Mouse (Mus musculus) stomach, embryonic 14.5 days (tissue): ENCODE data around the gene Tiam1. TPM values are rescaled to one million over a fixed set of nuclear protein-coding genes. Genes with fewer than 3 reads are reported as not detected.

ENCODE experiments used
- ATAC-seq: fragments of 200-750 bp; cut with Nextera tagmentation; 2 replicates; pipeline ENCODE4 v1.8.0; 2017; ENCODE audit warnings: low read depth, moderate TSS enrichment; ENCODE audit not compliant: insufficient number of reproducible peaks, insufficient read depth, low FRiP score
- H3K27ac ChIP-seq: fragments of 300-500 bp; sonication (generic); 2 replicates; pipeline ENCODE4 v1.5.1; 2014; ENCODE audit warnings: mild to moderate bottlenecking, low read length, moderate library complexity, mixed read lengths
- H3K27me3 ChIP-seq: fragments of 300-500 bp; sonication (generic); 2 replicates; pipeline ENCODE4 v1.6.1; 2014; ENCODE audit warnings: low read length, control low read depth, mixed read lengths; ENCODE audit not compliant: control insufficient read depth, insufficient read depth
- H3K36me3 ChIP-seq: fragments of 300-500 bp; sonication (generic); 2 replicates; pipeline ENCODE4 v1.6.1; 2014; ENCODE audit warnings: mild to moderate bottlenecking, control low read depth, low read length, moderate library complexity, mixed read lengths; ENCODE audit not compliant: control insufficient read depth, insufficient read depth
- H3K4me1 ChIP-seq: fragments of 300-500 bp; sonication (generic); 2 replicates; pipeline ENCODE4 v1.6.1; 2014; ENCODE audit warnings: low read length, control low read depth, mixed read lengths; ENCODE audit not compliant: control insufficient read depth, insufficient read depth
- H3K4me2 ChIP-seq: fragments of 300-500 bp; sonication (generic); replicated peaks from 2 replicates; pipeline ENCODE4 v1.6.1; 2014; ENCODE audit warnings: low read depth, low read length, control low read depth
- H3K4me3 ChIP-seq: fragments of 300-500 bp; sonication (generic); 2 replicates; pipeline ENCODE4 v1.5.1; 2014; ENCODE audit warnings: low read depth, low read length, control low read depth
- H3K9ac ChIP-seq: fragments of 300-500 bp; sonication (generic); replicated peaks from 2 replicates; pipeline ENCODE4 v1.6.1; 2014; ENCODE audit warnings: low read depth, mild to moderate bottlenecking, control low read depth, low read length, moderate library complexity, mixed read lengths
- H3K9me3 ChIP-seq: fragments of 300-500 bp; sonication (generic); 2 replicates; pipeline ENCODE4 v1.6.1; 2016; ENCODE audit warnings: low read depth, low read length, control low read depth; ENCODE audit not compliant: control insufficient read depth
- WGBS: fragments of 180-500 bp; shearing (Covaris S2); extraction: QIAGEN DNeasy Blood & Tissue Kit; methylation state at CpG from one replicate; pipeline ENCODE4 v1.1.7; 2014; 5-methylcytosine and 5-hydroxymethylcytosine counted together
- polyA plus RNA-seq: library from polyadenylated mRNA; unstranded; fragments of >200 nt; fragmentation: Nextera tagmentation; extraction: Ambion mirVana; gene quantifications from 2 replicates; pipeline ENCODE4 v1.2.1, GENCODE M21; 2014

Gene Tiam1
- polyA plus RNA-seq, 1 experiment from 2014 or later, result 38.4 TPM

DNA sequence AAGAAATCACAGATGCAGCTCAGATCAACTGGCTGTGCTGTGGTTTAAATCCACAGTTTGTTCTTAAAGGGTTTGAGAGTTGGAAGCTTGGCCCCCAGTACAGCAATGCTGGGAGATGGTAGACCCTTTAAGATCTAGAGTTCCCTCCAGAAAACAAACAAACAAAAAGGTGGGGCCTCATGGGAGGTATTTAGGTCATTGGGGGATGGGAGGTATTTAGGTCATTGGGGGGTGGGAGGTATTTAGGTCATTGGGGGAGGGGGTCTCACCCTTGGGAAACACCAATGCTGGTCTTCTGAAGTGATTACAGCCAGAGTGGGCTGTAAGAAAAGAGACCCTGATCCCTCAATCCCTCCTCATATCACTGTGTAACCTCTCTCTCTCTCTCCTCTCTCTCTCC, 257.0 kb downstream of the Tiam1 start:
- Histone ChIP-seq H3K9ac (no peak overlapping the region), H3K9me3 (peaks cover 5% of the 10 kb centered on the region; the same call in 1 of the 2 replicates), H3K4me1 (no peaks in the 10 kb centered on the region), H3K4me3 (no peak overlapping the region), H3K36me3 (no peaks in the 10 kb centered on the region), H3K27me3 (no peaks in the 10 kb centered on the region), H3K27ac (no peak overlapping the region), H3K4me2 (no peak overlapping the region)
- ATAC-seq, result no peak

DNA sequence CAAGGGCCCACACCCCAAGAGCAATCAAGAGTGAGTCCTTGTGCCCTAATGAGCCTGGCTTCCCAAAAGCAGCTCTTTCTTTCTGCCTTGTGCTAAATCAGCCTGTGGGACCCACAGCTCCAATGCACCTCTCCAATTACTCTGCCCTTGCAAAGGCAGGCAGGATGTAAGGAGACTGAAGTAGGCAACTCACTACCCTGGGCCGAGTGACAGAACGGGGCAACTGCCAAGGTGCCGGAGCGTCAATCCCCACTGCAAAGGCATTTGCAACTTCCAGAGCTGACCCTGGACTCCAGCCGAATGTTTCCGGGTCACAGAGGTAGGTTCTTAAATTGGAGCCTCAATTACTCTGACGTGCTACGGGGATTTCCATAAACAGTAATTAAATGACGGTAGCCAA, 257.9 kb downstream of the Tiam1 start:
- no peak overlapping the region for H3K27ac ChIP-seq
- no peak for ATAC-seq
- peaks cover 5% of the 10 kb centered on the region; the same call in 1 of the 2 replicates for H3K9me3 ChIP-seq
- no peaks in the 10 kb centered on the region for H3K4me1 ChIP-seq
- WGBS, result 87% methylated on average over 9 of the region's 9 CpGs
- no peak overlapping the region for H3K4me3 ChIP-seq
- no peak overlapping the region for H3K9ac ChIP-seq
- no peak overlapping the region for H3K4me2 ChIP-seq
- no peaks in the 10 kb centered on the region for H3K36me3 ChIP-seq
- no peaks in the 10 kb centered on the region for H3K27me3 ChIP-seq

DNA sequence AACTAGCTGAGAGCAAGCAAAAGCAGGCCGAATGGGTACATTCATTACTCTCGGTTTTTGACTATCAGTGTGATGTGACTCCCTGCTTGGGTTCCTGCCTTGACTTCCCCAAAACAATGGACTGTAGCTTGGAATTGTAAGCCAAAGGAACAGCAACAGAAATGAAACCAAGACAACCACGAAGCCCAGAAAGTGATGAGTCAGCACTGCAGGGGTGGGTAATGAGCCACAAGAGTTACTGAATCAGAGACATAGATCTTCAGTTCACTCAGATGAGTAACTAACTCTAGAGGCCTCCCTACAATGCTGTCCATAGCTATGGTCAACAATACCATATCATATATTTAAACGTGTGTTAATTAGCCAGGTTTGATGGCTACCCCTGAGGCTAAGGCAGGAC, 259.7 kb downstream of the Tiam1 start:
- no peaks in the 10 kb centered on the region for H3K4me1 ChIP-seq
- no peak overlapping the region for H3K4me2 ChIP-seq
- no peak overlapping the region for H3K27ac ChIP-seq
- no peak overlapping the region for H3K9ac ChIP-seq
- ATAC-seq, result no peak
- peaks cover 5% of the 10 kb centered on the region; the same call in 1 of the 2 replicates for H3K9me3 ChIP-seq
- WGBS, result 90% methylated on average over 4 of the region's 4 CpGs
- no peaks in the 10 kb centered on the region for H3K36me3 ChIP-seq
- H3K27me3 ChIP-seq, result no peaks in the 10 kb centered on the region
- H3K4me3 ChIP-seq, result no peak overlapping the region

DNA sequence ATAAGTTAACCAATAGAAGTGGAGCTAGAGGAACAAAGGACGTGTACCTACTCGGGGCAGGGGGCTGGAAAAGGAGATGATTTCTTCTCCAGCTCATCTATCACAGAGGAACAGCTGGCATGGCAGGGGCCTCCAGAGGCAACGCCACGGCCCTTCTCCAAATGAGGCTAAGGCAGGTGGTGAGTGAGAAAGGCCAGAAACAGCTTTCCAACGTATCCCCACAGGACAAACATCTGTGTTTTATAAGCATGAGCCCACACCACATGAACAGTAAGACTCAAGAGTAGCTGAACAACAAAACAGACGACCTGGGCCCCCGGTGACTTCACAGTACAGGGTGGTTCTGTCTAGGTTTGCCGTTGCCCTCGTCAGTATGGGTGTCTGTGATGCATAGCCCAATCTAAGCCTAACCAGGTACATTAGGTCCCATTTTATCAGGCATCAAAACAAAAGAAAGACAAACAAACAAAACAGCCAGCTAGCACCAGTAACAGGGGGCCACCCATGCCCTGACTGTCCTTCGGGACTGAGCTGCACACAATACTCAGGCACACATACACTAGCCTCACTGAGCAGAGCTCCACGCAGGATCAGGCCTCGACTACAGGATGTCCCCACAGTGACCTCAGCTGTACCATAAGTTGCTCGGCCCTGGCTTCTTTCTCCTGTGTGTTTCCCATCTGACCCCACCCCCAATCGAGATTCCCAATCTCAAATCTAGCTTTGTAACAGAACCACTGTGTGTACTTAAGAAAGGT, 260.9 kb downstream of the Tiam1 start:
- no peak overlapping the region for H3K27ac ChIP-seq
- H3K27me3 ChIP-seq, result no peaks in the 10 kb centered on the region
- peaks cover 5% of the 10 kb centered on the region; the same call in 1 of the 2 replicates for H3K9me3 ChIP-seq
- H3K4me1 ChIP-seq, result no peaks in the 10 kb centered on the region
- 53% methylated on average over 14 of the region's 14 CpGs for whole genome bisulfite sequencing
- no peak overlapping the region for H3K4me3 ChIP-seq
- no peaks in the 10 kb centered on the region for H3K36me3 ChIP-seq
- no peak overlapping the region for H3K9ac ChIP-seq
- no peak for ATAC-seq
- H3K4me2 ChIP-seq, result no peak overlapping the region

DNA sequence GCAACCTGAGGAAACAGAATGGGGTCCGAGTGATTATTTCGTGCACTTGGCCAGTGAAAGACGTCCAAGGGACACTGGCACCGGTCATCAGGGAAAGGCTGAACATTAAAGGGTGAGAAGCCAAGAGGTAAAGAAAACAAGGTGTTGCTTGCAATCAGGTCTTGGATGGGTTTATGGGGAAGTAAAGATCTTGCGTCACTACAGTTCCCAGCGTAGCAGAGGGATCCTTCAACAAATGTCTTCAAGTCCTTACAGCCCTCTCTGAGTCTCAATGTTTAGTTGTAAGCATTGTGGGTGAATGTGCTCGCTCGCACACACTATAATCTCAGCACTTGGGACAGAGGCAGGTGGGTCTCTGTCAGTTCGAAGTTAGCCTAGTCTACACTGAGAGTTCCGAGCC, 266.4 kb downstream of the Tiam1 start:
- no peak for ATAC-seq
- H3K27me3 ChIP-seq, result no peaks in the 10 kb centered on the region
- H3K4me3 ChIP-seq, result no peak overlapping the region
- H3K4me1 ChIP-seq, result no peaks in the 10 kb centered on the region
- H3K27ac ChIP-seq, result no peak overlapping the region
- no peaks in the 10 kb centered on the region; the same call in 1 of the 2 replicates for H3K36me3 ChIP-seq
- 0 out of 2 replicates have a peak, but pooled peaks cover 3% of the 10 kb centered on the region for H3K9me3 ChIP-seq
- H3K4me2 ChIP-seq, result no peak overlapping the region
- H3K9ac ChIP-seq, result no peak overlapping the region
- 96% methylated on average over 10 of the region's 10 CpGs for WGBS

DNA sequence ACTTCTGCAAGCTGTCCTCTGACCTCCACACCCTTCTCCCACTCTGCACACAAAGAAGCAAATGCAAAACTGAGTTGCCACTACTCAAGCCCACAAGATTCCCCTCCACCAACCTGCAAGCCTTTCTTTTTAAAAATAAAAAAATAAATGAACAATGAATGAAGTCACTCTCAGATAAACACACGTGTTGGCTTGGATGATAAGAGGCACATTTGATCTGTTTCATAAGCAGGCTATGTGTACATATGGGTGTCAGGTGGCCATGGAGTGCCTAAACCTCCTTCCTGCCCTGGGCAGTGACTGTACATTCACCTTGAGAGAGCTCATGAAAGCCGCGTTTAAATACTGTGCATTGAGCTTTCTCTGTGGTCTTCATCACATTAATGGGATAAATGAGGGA, 267.5 kb downstream of the Tiam1 start:
- no peak for ATAC-seq
- H3K4me3 ChIP-seq, result no peak overlapping the region
- 0 out of 2 replicates have a peak, but pooled peaks cover 3% of the 10 kb centered on the region for H3K9me3 ChIP-seq
- no peak overlapping the region for H3K4me2 ChIP-seq
- 88% methylated on average over 3 of the region's 3 CpGs for WGBS
- H3K27me3 ChIP-seq, result no peaks in the 10 kb centered on the region
- H3K4me1 ChIP-seq, result no peaks in the 10 kb centered on the region
- no peaks in the 10 kb centered on the region; the same call in 1 of the 2 replicates for H3K36me3 ChIP-seq
- H3K27ac ChIP-seq, result no peak overlapping the region
- H3K9ac ChIP-seq, result no peak overlapping the region

DNA sequence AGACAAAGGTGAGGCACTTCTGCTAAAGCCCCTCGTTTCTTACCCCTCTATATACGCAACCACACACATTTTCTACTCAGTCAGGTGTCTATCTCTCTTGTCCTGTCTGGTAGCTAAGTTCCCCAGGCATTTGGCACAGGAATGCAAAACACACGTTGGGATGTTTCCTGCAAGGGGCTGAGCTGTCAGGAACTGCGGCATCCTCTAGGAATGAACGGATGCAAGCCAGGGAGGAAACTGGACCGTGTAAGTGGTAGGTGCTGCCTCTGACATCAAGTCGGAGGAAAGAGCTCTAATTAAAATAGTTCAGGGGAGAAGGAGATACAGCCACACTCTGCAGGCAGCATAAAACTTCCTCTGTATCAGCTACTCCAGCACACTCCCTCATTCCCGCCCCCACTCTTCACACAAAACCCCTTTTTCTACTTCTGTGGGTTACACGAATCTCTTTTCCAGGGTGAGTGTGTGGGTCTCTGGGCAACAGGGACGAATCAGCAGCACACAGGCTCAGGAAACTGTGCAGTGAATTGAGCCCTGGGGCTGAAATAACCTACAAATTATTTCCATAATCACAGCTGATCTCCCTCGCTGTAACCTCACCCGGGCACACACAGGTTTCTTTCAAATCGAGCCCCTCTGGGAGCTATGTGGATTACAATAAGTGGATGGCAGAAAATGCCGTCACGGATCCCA, 269.4 kb downstream of the Tiam1 start:
- Histone ChIP-seq H3K4me2 (no peak overlapping the region), H3K4me1 (no peaks in the 10 kb centered on the region), H3K9me3 (0 out of 2 replicates have a peak, but pooled peaks cover 3% of the 10 kb centered on the region), H3K27ac (no peak overlapping the region), H3K27me3 (no peaks in the 10 kb centered on the region), H3K36me3 (no peaks in the 10 kb centered on the region; the same call in 1 of the 2 replicates), H3K4me3 (no peak overlapping the region), H3K9ac (no peak overlapping the region)
- 55% methylated on average over 15 of the region's 15 CpGs for WGBS
- no peak for ATAC-seq

DNA sequence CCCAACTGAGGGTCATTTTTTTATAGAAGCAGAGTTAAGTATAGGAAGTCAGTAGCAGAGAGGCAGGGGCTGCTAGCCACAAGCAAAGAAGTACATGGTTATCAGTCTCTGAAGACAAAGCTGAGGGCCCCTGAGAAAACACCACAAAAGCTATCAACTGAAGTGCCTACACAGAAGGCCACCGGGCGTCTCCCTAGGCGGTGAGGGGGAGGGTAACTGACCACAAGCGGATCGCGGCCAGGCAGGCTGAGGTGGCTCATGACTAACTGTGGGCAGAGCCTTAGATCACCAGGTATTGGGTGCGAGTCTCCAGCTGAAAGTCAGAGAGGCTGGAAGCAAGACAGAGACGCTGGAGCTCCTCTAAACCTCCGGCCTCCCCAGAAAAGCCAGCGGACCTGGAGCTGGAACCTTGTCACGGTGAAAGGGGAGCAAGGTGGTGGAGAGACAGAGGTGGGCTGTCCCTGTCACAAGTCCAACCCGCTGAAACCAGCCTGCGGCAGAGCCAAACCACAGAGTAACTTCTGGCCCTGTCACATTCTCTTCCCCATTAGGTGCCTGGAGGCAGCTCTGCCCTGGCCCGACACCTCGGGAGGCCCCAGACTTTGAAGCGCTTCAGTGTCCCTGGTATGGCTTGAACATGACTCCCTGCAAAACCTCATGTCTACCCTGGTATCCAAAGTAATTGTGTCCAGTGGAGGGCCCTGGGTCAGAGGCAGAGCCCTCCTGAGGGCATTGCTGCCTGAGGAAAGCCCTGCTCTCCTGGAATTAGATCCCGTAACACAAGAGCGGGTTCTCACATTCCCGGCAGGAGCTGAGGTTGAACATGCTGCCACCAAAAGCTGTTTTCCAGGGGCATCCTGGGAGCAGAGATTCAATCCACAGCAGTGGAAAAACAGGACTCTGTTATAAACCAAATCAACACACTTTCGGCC, 271.3 kb downstream of the Tiam1 start:
- Histone ChIP-seq H3K4me2 (no peak overlapping the region), H3K9ac (no peak overlapping the region), H3K4me1 (no peaks in the 10 kb centered on the region), H3K4me3 (no peak overlapping the region), H3K36me3 (no peaks in the 10 kb centered on the region; the same call in 1 of the 2 replicates), H3K9me3 (0 out of 2 replicates have a peak, but pooled peaks cover 3% of the 10 kb centered on the region), H3K27me3 (no peaks in the 10 kb centered on the region), H3K27ac (no peak overlapping the region)
- peak; percentile 31; the same call in 1 of the 2 replicates for ATAC-seq
- WGBS, result 81% methylated on average over 20 of the region's 20 CpGs
